Mouse (Mus musculus) induced T-regulatory cell, adult 2 months (primary cell): ENCODE measurements around the gene Cxcl3.
"Not testable (repeated sequence)": the region's sequence is repeated elsewhere in the genome, so short reads cannot be mapped to it uniquely, and the experiment has no call there.

Source experiments
- DNase-seq: peaks from one replicate; pipeline ENCODE4 v3.0.0-alpha.2; 2012; ENCODE audit warnings: low read depth

The Cxcl3 gene

GRCm38 (mm10) chr5:90790074-90790502, 4.2 kb downstream of the Cxcl3 start:
- DNase-seq = no peak

DNA sequence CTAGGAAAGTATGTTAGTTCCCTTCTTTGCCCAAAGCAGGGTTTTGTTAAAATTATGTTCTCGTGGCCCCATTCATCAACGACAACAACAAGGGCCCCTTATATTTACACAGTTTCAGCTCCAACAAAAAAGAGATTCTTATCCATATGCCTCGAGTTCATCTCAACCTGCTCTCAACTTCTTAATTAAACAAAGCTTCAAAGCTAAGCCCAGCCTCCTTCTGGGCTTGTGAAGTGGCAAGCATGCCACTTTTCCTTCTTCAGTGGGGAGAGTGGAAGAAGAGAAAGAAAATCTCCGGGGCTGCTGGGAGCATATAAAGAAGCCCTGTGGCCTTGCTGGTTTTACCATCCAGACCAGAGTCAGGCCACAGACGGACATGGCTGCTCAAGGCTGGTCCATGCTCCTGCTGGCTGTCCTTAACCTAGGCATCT, 8.3 kb downstream of the Cxcl3 start, which contains the start of gene Cxcl15:
TSS of gene Cxcl15 (plus strand) at position 340 of the 431 bp plus-strand sequence.
- DNase-seq = no peak

DNA sequence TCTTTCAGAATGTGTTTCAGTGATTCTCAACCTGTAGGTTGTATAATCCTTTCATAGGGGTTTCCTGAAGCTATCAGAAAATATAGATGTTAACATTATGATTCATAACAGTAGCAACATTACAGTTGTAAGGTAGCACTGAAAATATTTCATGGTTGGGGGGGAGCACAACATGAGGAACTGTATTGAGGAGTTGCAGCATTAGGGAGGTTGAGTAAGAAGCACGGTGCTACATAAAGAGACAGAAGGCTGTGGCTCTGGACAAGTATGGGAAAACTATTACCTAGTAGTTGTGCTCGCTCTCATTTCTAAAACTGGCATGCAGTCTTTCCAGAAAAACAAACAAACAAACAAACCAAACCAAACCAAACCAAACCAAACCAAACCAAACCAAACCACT, 9.5 kb downstream of the Cxcl3 start:
- DNase-seq = not testable (repeated sequence)

GRCm38 (mm10) chr5:90804574-90804973, 18.7 kb downstream of the Cxcl3 start:
- DNase-seq = no peak

DNA sequence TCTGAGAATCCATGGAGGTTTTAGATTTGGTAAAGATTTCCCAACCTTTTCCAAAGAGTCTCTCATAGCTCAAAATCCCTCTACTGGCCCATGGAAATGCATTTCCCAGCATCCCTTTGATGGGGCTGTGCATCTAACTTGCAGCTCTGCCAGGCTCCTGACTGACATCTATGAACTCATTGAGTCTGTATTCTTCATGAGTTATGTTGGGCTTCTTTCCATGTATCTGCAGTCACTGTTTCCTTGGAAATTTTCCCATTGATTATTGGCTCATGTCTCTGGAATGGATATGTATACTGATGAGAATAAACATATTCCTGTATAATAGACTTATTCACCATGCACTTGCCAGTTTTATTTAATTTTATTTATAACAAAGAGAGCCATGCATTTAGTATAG, 20.1 kb downstream of the Cxcl3 start:
- DNase-seq = no peak

DNA sequence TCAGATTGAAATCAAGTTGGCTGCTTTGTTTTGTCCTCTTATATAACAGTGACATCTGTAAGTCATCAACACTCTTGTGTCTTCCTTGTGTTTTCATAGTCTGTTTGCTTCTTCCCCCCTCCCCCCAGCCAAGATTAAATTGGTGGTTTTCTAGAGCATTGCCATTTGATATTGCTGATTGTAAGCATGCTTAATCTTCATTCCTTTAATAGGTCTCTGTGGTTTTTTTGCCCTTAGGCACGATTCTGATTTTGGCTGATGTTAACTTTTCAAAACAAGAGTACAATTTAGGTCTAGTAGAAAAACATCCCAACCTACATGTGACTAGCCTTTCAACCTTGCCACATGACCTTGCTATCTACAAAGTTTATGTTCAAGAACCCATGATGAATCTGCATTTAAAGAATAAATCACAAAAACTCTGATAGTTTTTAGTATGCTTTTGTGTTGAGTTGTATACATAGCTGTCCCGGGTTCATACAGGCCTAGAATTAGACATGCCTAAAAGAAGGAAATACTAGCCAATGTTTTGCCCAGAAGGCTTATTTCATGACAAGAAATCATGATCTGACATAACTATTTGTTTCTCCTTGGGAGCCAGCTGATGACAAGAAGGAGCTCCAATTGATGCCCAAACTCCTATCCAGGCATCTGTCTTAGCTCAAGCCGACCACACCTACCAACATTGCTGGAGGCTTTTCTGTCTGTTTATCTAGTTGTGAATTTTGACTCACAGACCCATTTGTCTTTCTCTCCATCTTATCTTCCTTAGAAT, 21.5 kb downstream of the Cxcl3 start:
- no peak for DNase-seq

GRCm38 (mm10) chr5:90819756-90820155, 33.9 kb downstream of the Cxcl3 start:
- DNase-seq = no peak

DNA sequence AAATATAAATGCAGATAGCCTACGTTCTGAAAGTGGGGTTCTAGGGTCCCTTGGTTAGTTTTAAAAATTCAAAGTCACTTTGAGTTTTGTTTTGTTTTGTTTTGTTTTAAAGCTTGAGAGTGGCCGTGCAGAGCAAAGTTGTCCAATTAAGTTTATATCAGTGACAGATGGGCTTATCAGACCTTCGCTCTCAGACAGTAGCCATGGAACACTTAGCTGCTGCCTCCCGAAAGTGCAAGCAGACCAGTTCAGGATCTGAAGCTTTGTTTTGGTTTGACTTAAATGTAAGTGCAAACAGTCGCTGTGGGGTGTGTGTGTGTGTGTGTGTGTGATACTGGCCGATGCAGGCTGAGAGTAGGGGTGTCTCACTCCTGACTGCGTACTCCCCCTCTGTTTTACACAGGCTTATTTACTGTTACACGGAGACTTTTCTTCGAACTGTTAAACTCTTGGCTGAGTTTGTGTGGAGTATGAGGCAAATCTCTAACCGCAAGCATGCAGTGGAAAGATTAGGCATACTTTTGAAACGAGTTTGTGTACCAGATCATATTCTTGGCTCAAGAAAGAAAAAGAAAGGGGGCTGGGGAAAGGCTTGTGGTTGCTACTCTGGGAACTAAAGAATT, 46.4 kb downstream of the Cxcl3 start:
- no peak for DNase-seq

DNA sequence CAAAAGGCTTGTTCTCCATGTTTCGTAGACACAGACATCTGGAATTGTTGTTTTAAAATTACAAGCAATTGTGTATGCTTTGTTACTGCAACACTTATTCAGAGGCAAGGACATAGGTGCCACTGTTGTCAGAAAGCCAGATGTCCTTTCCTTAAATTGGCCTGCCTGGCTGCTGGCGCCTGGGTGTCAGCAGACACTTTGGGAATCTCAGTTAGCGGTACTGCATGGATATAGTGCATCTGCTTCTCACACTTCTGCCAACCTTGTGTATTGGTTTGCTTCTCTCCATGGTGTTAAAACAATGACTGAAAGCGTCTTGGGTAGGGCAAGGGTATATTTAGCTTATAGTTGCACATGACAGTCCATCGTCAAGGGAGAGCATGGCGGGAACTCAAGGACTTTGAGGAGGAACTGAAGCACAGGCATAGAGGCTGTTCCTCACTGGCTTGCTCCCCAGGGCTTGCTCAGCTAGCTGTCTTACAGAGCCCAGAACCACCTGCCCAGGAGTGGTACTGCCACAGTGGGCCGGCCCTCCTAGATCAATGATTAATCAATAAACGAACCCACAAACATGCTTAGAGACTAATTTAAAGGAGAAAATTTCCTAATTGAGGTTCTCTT, 47.0 kb downstream of the Cxcl3 start:
- DNase-seq = no peak

DNA sequence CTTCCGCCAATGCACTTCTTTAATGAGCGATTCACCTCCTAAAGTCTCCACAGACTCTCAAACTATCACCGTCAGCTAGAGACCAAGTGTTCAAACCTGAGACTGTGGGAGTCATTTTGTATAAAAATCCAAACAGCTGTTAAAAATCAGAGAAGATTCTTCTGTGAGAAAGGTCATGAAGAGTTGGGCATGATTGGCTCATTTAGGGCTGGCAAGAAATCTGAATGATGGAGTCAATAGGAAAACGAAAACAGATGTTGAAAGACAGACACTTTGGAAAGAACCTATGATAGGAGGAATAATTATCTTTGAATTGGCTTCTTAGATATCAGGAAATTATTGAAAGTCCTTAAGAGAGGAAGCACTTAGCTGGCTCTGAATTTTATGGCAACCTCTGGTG, 48.5 kb downstream of the Cxcl3 start:
- DNase-seq = no peak

GRCm38 (mm10) chr5:90838582-90838981, 52.7 kb downstream of the Cxcl3 start:
- no peak for DNase-seq
